Mouse (Mus musculus): ENCODE measurements at regions not wholly inside any gene's neighbourhood (a gene's known extent, or its start where the extent isn't known, plus 50 kb on each side); places are given as distances from the start of the nearest gene placed in this dataset.

DNA sequence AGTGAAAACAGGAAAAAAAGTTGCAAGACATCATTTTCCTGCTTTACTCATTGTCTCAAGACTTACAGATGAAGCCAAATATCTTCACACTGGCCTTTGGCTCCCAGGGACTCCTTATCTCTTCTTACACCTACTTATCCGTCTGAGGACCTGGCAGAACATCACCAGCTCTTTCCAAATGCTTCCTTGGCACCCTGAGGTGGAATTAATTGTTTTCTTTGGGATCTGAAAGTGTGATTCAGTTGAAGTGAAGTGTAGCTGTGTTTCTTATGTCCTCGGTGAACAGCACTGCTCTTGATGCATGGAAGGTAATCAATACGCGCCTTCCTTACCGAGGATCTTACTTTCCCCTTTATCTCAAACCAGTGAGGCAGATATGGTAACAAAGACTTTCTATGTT is 207.0 kb upstream of the Jag1 start:
- Histone ChIP-seq H3K4me3 (no peak overlapping the region), H3K4me2 (ENCODE audit: low read depth) (no peak overlapping the region), H3ac (ENCODE audit: control insufficient read depth, insufficient read length) (no peak overlapping the region), H3K27me3 (ENCODE audit: control insufficient read depth, insufficient read depth, insufficient read length) (no peaks in the 10 kb centered on the region), H3K36me3 (ENCODE audit: control insufficient read depth, insufficient read depth) (no peaks in the 10 kb centered on the region), H3K79me2 (ENCODE audit: control insufficient read depth, insufficient read depth) (no peaks in the 10 kb centered on the region)
- no peak for TF ChIP-seq POLR2AphosphoS2 (IDR thresholded peaks at IDR 0.05; ENCODE audit: insufficient read length, low read depth)
- TF ChIP-seq MAX (IDR thresholded peaks at IDR 0.05; ENCODE audit: low read depth): no peak
- TF ChIP-seq CEBPB (IDR thresholded peaks at IDR 0.05; ENCODE audit: insufficient read depth, poor library complexity, severe bottlenecking): no peak
- TF ChIP-seq TCF12 (IDR thresholded peaks at IDR 0.05; ENCODE audit: insufficient read depth, poor library complexity, severe bottlenecking): no peak
- no peak for TF ChIP-seq MYOG (IDR thresholded peaks at IDR 0.05; ENCODE audit: control insufficient read depth in 1 of 3, insufficient read depth in 1 of 3, insufficient read length in 2 of 3, low read depth in 2 of 3)
- TF ChIP-seq REST (IDR thresholded peaks at IDR 0.05; ENCODE audit: insufficient read depth, insufficient read length): no peak
- no peak for TF ChIP-seq POLR2A (IDR thresholded peaks at IDR 0.05; ENCODE audit: insufficient read length, low read depth)
- TF ChIP-seq E2F4 (IDR thresholded peaks at IDR 0.05; ENCODE audit: insufficient read depth): no peak

GRCm38 (mm10) chr2:137310511-137310910 is 194.1 kb upstream of the Jag1 start:
- TF ChIP-seq USF1 (IDR thresholded peaks at IDR 0.05; ENCODE audit: low read depth) (no peak), SRF (IDR thresholded peaks at IDR 0.05; ENCODE audit: control insufficient read depth, insufficient read length, low read depth) (no peak)
- Histone ChIP-seq H3K36me3 (ENCODE audit: control insufficient read depth, insufficient read depth) (no peaks in the 10 kb centered on the region), H3K27me3 (ENCODE audit: control insufficient read depth, insufficient read depth, insufficient read length) (no peaks in the 10 kb centered on the region), H3K4me2 (ENCODE audit: low read depth) (no peak overlapping the region), H3K4me3 (no peak overlapping the region), H3K79me2 (ENCODE audit: control insufficient read depth, insufficient read depth) (no peaks in the 10 kb centered on the region), H3ac (ENCODE audit: control insufficient read depth, insufficient read length) (no peak overlapping the region)

GRCm38 (mm10) chr2:137308116-137308515 is 191.7 kb upstream of the Jag1 start:
- no peaks in the 10 kb centered on the region for H3K79me2 ChIP-seq (ENCODE audit: control insufficient read depth, insufficient read depth)
- TF ChIP-seq MYOG (IDR thresholded peaks at IDR 0.05; ENCODE audit: control insufficient read depth in 1 of 3, insufficient read depth in 1 of 3, insufficient read length in 2 of 3, low read depth in 2 of 3) (no peak), TCF12 (IDR thresholded peaks at IDR 0.05; ENCODE audit: insufficient read depth, poor library complexity, severe bottlenecking) (no peak), POLR2A (IDR thresholded peaks at IDR 0.05; ENCODE audit: insufficient read length, low read depth) (no peak), E2F4 (IDR thresholded peaks at IDR 0.05; ENCODE audit: insufficient read depth) (no peak), REST (IDR thresholded peaks at IDR 0.05; ENCODE audit: insufficient read depth, insufficient read length) (no peak), TCF3 (IDR thresholded peaks at IDR 0.05; ENCODE audit: insufficient read length, low read depth) (no peak), MAX (IDR thresholded peaks at IDR 0.05; ENCODE audit: low read depth) (no peak), POLR2AphosphoS2 (IDR thresholded peaks at IDR 0.05; ENCODE audit: insufficient read length, low read depth) (no peak), SRF (IDR thresholded peaks at IDR 0.05; ENCODE audit: control insufficient read depth, insufficient read length, low read depth) (no peak), USF1 (IDR thresholded peaks at IDR 0.05; ENCODE audit: low read depth) (no peak), CEBPB (IDR thresholded peaks at IDR 0.05; ENCODE audit: insufficient read depth, poor library complexity, severe bottlenecking) (no peak)

GRCm38 (mm10) chr2:137301474-137302267 is 185.2 kb upstream of the Jag1 start:
- TF ChIP-seq POLR2A (IDR thresholded peaks at IDR 0.05; ENCODE audit: insufficient read length, low read depth): no peak
- no peak for TF ChIP-seq REST (IDR thresholded peaks at IDR 0.05; ENCODE audit: insufficient read depth, insufficient read length)
- no peak for TF ChIP-seq MYOG (IDR thresholded peaks at IDR 0.05; ENCODE audit: control insufficient read depth in 1 of 3, insufficient read depth in 1 of 3, insufficient read length in 2 of 3, low read depth in 2 of 3)
- TF ChIP-seq POLR2AphosphoS2 (IDR thresholded peaks at IDR 0.05; ENCODE audit: insufficient read length, low read depth): no peak
- TF ChIP-seq USF1 (IDR thresholded peaks at IDR 0.05; ENCODE audit: low read depth): no peak
- TF ChIP-seq MYOD1 (IDR thresholded peaks at IDR 0.05; ENCODE audit: control insufficient read depth in 1 of 3, insufficient read length in 2 of 3, low read depth in 2 of 3): no peak
- TF ChIP-seq E2F4 (IDR thresholded peaks at IDR 0.05; ENCODE audit: insufficient read depth): no peak
- TF ChIP-seq CEBPB (IDR thresholded peaks at IDR 0.05; ENCODE audit: insufficient read depth, poor library complexity, severe bottlenecking): no peak
- no peak for TF ChIP-seq TCF3 (IDR thresholded peaks at IDR 0.05; ENCODE audit: insufficient read length, low read depth)
- no peak for TF ChIP-seq TCF12 (IDR thresholded peaks at IDR 0.05; ENCODE audit: insufficient read depth, poor library complexity, severe bottlenecking)
- no peak for TF ChIP-seq SRF (IDR thresholded peaks at IDR 0.05; ENCODE audit: control insufficient read depth, insufficient read length, low read depth)
- no peak for TF ChIP-seq MAX (IDR thresholded peaks at IDR 0.05; ENCODE audit: low read depth)
- Histone ChIP-seq H3K36me3 (ENCODE audit: control insufficient read depth, insufficient read depth) (no peaks in the 10 kb centered on the region), H3K27me3 (ENCODE audit: control insufficient read depth, insufficient read depth, insufficient read length) (no peaks in the 10 kb centered on the region), H3K4me2 (ENCODE audit: low read depth) (no peak overlapping the region), H3K79me2 (ENCODE audit: control insufficient read depth, insufficient read depth) (no peaks in the 10 kb centered on the region), H3K4me3 (no peak overlapping the region), H3ac (ENCODE audit: control insufficient read depth, insufficient read length) (no peak overlapping the region)

More at GRCm38 (mm10) chr2:137308116-137308515, 191.7 kb upstream of the Jag1 start:
- no peak overlapping the region for H3K4me2 ChIP-seq (ENCODE audit: low read depth)
- H3K4me3 ChIP-seq: no peak overlapping the region
- no peaks in the 10 kb centered on the region for H3K27me3 ChIP-seq (ENCODE audit: control insufficient read depth, insufficient read depth, insufficient read length)
- no peak overlapping the region for H3ac ChIP-seq (ENCODE audit: control insufficient read depth, insufficient read length)
- H3K36me3 ChIP-seq (ENCODE audit: control insufficient read depth, insufficient read depth): no peaks in the 10 kb centered on the region

- no peak overlapping the region for H3ac ChIP-seq (ENCODE audit: control insufficient read depth, insufficient read length)
- H3K79me2 ChIP-seq (ENCODE audit: control insufficient read depth, insufficient read depth): no peaks in the 10 kb centered on the region
- H3K4me3 ChIP-seq: no peak overlapping the region
- no peaks in the 10 kb centered on the region for H3K36me3 ChIP-seq (ENCODE audit: control insufficient read depth, insufficient read depth)
- H3K27me3 ChIP-seq (ENCODE audit: control insufficient read depth, insufficient read depth, insufficient read length): no peaks in the 10 kb centered on the region
- TF ChIP-seq REST (IDR thresholded peaks at IDR 0.05; ENCODE audit: insufficient read depth, insufficient read length) (no peak), MAX (IDR thresholded peaks at IDR 0.05; ENCODE audit: low read depth) (no peak)
- no peak overlapping the region for H3K4me2 ChIP-seq (ENCODE audit: low read depth)
These were observed 172.8 kb upstream of the Jag1 start for GRCm38 (mm10) chr2:137289231-137289630.
